Mouse (Mus musculus) frontal cortex, postnatal 25 days (tissue): ENCODE measurements around the gene Pdss2.
A peak's percentile ranks its signal among the peaks of the same experiment; 100 is the strongest.

Source experiments
- DNase-seq, 2 experiments: peaks; one replicate each; pipeline ENCODE4 v3.0.0; 2022; ENCODE audit warnings: low spot score in 2 of 2

Gene Pdss2

DNA sequence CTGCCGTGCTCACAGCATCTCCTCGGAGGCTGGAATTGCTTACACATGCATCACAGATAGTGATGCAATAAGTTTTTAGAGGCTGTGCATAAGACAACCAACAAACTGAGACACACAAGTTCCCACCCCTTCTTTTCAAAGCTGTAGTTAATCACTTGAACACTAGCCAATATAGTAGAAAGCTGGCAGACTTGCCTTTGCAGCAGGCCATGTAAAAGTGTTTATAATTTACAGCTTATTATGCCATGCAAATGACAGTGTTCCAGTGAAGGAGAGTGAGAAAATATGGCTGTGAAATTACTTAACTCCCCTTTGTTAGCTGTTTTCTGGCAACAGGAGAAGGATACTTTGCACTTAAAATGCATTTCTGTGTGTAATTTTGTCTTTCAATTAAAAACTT lies 90.9 kb downstream of the Pdss2 start:
- no peak for DNase-seq

DNA sequence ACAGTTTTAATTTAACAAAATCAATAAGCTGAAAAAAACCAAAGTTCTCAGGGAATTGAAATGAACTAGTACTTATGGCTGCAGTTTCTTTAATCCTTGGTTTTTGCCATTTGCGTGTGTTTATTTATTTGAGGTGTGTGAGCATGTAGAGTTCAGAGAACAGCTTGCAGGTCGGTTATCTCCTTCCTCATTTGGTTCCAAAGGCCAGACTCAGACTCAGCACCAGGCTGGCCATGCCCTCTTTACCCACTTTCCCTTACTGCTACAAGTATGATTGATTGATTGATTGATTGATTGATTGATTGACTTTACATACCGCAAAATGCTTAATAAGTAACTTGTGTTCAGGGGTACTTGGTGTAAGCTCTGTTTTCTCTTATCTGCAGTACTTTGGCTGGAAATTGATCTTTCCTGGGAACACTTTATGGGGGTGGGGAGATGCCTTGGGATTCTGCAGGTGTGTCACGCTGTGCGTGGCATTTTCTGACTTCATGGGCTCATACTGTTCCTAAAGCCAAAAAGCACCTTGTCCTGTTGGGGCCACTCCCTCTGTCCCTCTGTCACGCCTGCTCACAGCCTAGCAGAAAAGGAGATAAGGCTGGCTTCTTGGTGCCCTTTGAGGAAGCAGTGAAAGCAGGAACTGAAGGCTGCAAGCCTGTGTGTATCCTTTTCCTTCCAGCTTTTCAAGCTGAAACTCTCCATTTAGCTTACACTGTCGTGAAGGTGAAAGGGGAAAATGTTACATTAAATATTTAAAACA lies 91.6 kb downstream of the Pdss2 start:
- DNase-seq = no peak

GRCm38 (mm10) chr10:43315228-43315627 lies 93.9 kb downstream of the Pdss2 start:
- no peak for DNase-seq

DNA sequence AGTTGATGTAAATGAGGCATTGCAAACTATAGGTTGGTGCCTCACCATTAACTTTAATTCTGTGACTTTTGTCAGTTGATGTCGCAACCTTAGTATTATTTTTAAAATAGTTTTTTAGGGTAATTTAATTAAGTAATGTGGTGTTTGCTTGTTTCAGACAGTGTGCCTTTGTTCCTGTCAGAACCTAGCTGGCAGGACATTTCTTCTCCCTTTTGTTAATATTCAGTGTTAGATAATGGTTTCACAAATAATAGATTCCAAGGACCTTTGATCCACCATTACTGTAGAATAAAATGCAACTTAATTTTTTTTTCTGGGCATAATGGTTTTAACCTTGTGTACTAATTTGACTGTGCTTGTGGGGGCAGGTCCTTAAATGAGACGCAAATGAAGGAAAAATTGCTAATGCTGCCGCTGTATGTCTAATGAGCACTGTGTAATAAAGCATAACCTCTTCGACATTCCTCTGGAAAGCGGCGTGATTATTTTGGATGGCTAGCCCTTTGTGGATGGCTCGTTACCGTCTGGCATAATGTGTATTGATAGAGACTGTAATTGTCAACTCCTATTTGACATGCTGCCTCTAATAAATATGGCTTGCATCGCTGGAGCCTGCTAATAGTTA lies 96.2 kb downstream of the Pdss2 start:
- no peak for DNase-seq

DNA sequence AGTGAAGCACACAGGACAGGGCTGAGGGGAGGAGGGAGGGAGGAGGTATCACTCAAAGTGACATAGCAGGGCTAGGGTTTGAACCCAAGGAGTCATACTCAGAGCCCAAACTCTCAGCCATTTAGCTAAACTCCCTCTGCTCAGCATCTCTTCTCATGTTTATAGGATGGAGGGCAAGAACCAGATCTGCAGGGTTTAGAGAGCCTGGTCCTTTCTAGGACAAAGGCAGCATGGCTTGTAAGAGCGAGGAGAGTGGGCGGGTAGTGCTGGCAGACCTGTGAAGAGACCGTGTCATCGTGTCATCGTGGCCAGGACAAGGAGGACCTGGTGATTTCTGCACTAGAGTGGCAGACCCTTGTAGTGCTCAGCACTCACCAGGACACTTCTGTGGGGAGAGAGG lies 99.7 kb downstream of the Pdss2 start:
- DNase-seq = no peak

DNA sequence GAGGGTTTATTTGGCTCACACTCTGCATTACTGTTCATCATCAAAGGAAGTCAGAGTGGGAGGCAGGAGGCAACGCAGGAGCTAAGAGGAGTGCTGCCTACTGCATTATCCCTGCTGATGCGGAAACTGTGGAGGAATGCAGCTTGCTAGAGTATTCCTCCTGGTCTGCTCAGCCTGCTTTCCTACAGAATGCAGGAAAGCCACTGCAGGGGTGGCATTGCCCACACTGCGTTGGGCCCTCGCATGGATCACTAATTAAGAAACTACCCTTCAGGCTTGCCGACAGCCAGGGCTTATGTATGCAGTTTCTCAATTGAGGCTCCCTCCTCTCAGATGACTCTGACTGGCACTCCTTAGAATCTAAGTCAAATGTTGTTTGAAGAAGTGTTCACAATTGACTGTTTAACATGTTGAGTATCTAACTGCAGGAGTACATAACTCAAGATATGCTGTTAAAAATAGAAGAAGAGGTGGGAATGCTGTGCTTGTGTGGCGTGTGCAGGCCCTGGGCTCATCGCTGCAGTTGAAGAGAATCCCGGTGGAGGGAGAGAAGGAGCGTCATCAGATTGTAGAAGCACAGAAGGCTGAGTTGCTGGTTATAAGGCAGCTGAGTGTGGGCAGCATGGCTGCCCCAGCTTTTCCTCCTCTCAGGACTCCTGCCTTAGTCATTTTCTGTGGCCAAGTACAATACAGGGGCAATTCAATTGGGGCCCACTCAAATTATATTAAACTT lies 101.3 kb downstream of the Pdss2 start:
- peak; percentile 13 to 18 for DNase-seq

DNA sequence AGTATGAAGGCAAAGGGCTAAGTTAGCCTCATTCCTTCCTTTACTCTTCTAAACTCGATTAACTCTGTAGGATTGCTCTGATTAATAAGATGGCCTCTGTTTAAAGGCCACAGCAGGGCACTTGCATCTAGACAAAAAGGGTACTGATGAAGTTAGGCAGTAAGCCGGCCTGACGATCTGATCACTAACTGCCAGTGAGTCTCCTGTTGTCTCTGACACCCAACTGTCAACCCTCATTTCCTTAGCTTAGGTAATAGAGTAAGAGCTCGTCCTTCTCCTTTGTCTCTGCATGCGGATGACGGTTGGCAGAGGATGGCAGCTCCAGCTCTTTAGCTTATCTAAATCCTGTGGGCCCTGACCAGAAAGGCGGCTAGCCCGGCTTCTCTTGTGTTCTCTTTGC lies 102.1 kb downstream of the Pdss2 start:
- no peak for DNase-seq

- DNase-seq = no peak
Measured at GRCm38 (mm10) chr10:43329813-43330212, 108.5 kb downstream of the Pdss2 start.

- no peak for DNase-seq
Measured at GRCm38 (mm10) chr10:43330691-43331090, 109.4 kb downstream of the Pdss2 start.

DNA sequence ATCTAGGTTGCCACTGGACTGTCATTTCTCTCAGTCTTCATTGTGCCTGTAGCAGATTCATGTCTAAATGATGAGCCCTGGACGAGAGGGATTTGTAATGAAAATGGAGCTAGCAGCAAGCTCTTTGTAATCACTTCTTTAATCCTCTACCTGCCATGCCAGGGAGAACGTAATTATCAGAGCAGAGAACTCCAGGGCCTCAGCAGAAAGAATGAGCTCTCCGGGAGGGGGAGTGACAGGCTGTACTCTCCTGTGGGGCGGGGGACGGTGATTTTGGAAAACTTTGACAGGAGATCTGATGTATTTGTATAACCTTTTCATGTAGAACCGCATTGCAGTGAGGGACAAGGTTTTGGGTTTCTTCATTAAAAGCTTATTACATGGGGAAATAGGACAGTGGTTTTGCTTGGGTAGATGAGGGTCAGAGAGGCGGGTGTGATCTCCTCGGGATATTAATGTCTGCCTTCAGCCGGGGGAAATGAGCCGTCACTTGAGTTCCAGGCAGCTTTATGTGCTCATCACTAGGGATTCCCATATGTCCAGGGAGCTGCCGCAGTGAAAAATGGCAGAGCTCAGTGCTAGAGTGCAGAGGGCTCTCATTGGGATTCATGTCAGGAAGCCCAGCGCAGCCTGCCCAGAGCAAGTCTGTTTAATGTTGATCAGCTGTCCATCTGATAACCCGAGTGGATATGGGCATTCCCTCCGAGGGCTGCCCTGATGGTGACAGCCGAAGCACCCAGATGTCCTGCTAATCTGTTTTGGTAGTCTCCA lies 110.8 kb downstream of the Pdss2 start:
- no peak for DNase-seq

DNA sequence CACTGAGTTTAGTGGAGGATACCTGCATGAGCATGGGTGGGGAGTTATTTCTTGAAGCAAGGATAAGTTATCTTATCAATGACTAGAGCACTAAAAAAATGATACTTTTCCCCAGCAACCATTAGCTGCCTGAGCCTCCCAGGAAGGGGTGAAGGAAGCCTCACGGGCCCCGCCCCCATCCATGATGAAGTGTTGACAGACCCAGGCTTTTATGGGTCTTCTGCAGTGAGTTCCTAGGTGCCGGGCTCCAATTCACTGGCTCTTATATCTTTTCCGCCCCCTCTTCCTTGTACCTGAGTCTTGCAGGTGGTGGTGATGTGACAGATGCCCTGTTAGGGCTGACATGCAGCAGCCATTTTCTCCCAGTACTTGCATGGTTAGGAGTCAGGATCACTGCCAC lies 114.6 kb downstream of the Pdss2 start:
- no peak for DNase-seq

DNA sequence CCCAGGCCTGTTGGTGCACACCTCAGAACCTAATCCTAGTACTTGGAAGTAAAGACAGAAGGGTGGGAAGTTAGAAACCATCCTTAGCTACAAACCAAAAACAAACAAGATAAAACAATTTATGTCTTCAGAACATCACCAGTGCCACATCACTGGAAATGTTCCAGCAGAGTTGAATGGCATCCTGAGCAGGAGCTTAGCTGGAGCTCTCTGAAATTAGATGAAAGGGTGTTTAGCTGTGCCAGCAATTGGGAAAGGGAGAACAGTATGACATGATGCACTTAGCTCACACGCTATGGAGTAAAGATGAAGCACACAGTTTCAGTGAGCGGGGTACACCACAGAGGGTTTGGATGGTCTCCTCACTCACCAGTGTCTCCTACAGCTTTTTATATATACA lies 115.8 kb downstream of the Pdss2 start:
- DNase-seq = no peak

GRCm38 (mm10) chr10:43339811-43340210 lies 118.5 kb downstream of the Pdss2 start:
- no peak for DNase-seq

- DNase-seq = no peak
Measured at GRCm38 (mm10) chr10:43349718-43350117, 128.4 kb downstream of the Pdss2 start.

DNA sequence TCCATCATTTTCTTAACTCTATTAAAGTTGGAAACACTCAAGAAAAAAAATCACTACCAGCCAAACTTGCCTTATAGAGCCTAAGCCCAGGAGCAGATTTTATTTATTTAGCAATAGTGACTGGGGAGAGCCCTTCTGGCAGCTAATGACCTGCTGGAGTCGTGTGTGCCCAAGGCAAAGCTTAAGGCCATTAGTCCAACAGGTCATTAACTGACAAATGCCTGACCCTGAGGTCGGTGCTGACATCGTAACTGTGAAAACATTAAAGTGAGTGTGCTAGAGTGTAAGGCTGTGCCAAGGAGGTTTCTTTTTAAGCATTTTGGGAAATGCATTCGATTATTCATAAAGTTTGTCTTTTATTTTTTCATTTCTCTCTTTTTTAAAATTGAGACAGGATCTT lies 136.6 kb downstream of the Pdss2 start:
- no peak for DNase-seq

DNA sequence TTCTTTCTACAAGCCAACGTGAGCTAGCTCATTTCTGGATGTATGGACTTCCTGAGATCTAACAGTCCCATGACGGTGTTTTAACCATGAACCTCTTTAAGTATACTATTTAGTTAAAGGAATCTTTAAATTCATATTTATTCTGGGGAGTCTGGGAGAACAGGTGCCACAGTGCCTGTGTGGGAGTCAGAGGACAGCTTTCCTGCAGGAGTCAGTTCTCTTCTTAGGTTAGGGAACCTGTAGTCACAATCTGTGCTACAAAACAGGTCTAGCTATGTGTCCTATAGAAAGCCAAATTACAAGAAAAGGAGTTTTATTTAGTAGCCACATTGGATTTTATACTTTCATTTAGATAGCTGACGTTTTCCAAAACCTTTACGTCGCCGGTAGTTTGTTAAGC lies 141.7 kb downstream of the Pdss2 start:
- no peak for DNase-seq

DNA sequence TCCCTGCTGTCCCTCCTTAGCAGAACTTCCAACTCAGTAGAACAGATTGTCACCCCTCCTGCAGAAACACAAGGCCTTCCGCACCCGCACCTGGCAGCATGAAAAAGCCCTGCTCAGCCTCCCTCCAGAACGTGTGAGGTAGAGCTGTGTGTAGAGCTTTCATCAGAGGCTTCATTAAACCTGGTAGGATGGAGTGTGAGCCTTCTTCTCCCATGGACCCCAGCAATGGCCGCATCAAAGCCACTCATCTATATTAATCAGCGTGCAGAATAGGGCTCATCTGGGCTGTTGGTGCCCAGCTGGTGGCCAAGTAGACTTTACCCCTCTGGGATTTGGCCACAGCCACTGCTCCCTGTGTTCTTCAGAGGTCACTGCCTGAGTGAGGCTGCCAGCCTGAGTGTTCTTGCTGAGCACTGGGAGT lies 142.2 kb downstream of the Pdss2 start:
- DNase-seq = no peak

DNA sequence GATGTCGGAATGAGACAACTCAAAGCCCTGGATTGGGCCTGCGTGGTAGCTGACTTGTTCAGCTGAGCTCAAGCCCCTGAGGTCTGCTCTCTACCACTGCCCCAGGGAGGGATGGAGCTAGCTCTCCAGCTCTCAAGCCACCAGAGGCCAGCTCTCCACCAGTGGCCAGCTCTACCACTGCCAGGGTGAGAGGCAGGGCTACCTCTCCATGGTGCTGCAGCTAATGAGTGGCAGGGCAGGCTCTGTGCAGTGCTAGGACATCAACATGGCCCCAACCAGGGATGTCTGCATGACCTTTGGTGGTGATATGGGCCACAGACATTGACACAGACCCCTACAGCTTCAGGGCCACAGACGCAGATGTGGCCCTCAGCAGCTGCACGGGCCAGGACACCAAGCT lies 144.6 kb downstream of the Pdss2 start:
- no peak for DNase-seq

DNA sequence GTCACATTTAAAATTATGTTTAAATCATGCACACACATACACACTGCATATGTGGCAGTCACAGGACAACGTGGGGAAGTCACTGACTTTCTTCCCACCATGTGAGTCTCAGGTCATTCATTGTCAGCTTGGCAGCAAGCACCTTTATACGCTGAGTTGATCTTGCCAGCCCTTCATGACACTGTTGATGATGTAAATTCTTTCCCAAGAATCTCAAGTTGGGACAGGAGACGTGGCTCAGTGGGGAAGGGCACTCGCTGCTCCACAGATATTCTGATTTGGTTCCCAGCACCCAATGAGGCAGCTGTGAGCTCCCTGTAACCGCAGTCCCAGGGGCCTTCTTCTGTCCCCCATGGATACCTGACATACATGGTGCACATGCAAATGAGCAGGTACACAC lies 147.3 kb downstream of the Pdss2 start:
- DNase-seq = no peak

- no peak for DNase-seq
Measured at GRCm38 (mm10) chr10:43372315-43372714, 151.0 kb downstream of the Pdss2 start.

DNA sequence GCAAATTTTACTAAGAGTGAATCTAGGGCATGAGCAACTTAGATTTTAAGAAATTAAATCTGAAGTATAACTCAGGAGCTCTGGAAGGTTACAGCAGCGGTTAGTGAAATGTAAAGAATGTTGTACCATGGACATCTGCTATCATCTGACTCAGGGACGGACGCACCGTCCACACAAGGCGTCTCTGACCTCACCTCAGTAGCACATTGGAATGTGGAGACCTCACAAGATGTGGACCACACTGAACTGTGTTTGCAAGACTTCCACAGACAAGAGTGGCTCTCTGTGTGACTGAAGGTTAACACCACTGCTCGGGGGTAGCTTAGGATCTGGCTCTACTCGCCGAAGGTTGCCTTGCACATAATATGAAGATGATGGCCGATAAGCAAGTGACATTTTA lies 151.7 kb downstream of the Pdss2 start:
- DNase-seq = no peak

GRCm38 (mm10) chr10:43373666-43374065 lies 152.4 kb downstream of the Pdss2 start:
- no peak for DNase-seq
